Mouse (Mus musculus) MEL (cell line): ENCODE measurements at regions not wholly inside any gene's neighbourhood (a gene's known extent, or its start where the extent isn't known, plus 50 kb on each side); places are given as distances from the start of the nearest gene placed in this dataset.

Experiments used
- DNase-seq: peaks from one replicate; pipeline ENCODE4 v3.0.0; 2011; ENCODE audit warnings: low read depth, low spot score
- H3K27ac ChIP-seq: 2 replicates; pipeline ENCODE4 v1.5.1; 2012; ENCODE audit warnings: low read depth, mild to moderate bottlenecking, control low read depth, low read length, moderate library complexity; ENCODE audit not compliant: control insufficient read depth
- H3K27me3 ChIP-seq, 2 experiments: fragments of 150-350 bp in 1 of 2; sonication (generic) in 1 of 2; 2 replicates each; pipeline ENCODE4 v1.6.1; 2012; ENCODE audit warnings: low read length in 2 of 2, mild to moderate bottlenecking in 2 of 2, improper control_type of control experiment in 1 of 2, moderate library complexity in 1 of 2; ENCODE audit not compliant: insufficient read depth in 2 of 2, control insufficient read depth in 1 of 2
- H3K36me3 ChIP-seq, 2 experiments: 2 replicates each; pipeline ENCODE4 v1.6.1; 2012 to 2014; ENCODE audit warnings: low read length in 2 of 2, improper control_type of control experiment in 1 of 2, inconsistent platforms in 1 of 2, mild to moderate bottlenecking in 1 of 2; ENCODE audit not compliant: insufficient read depth in 2 of 2, control insufficient read depth in 1 of 2
- H3K4me1 ChIP-seq, 2 experiments: fragments of 150-350 bp in 1 of 2; sonication (generic) in 1 of 2; 2 replicates each; pipeline ENCODE4 v1.6.1; 2012; ENCODE audit warnings: low read length in 2 of 2, improper control_type of control experiment in 1 of 2, mild to moderate bottlenecking in 1 of 2; ENCODE audit not compliant: insufficient read depth in 2 of 2, control insufficient read depth in 1 of 2
- H3K4me3 ChIP-seq, 2 experiments: fragments of 150-350 bp in 1 of 2; sonication (generic) in 1 of 2; 2 replicates each; pipeline ENCODE4 v1.5.1; 2012; ENCODE audit warnings: low read depth in 2 of 2, low read length in 2 of 2, mild to moderate bottlenecking in 2 of 2, moderate library complexity in 2 of 2, control low read depth in 1 of 2, improper control_type of control experiment in 1 of 2; ENCODE audit not compliant: control insufficient read depth in 1 of 2, insufficient read depth in 1 of 2
- H3K79me2 ChIP-seq: 2 replicates; pipeline ENCODE4 v1.6.1; 2012; ENCODE audit warnings: mild to moderate bottlenecking, low read length, moderate library complexity; ENCODE audit not compliant: control insufficient read depth, poor library complexity, insufficient read depth
- H3K9ac ChIP-seq: 2 replicates; pipeline ENCODE4 v1.6.1; 2012; ENCODE audit warnings: low read depth, mild to moderate bottlenecking, control low read depth, low read length, moderate library complexity; ENCODE audit not compliant: control insufficient read depth, poor library complexity, severe bottlenecking
- H3K9me3 ChIP-seq: fragments of 150-350 bp; sonication (generic); replicated peaks from 2 replicates; pipeline ENCODE4 v1.6.1; 2012; ENCODE audit warnings: mild to moderate bottlenecking, low read length, improper control_type of control experiment, moderate library complexity; ENCODE audit not compliant: insufficient read depth
- CHD1 ChIP-seq: IDR thresholded peaks from 2 replicates; pipeline ENCODE4 v1.6.1; 2012; ENCODE audit warnings: low read depth, mild to moderate bottlenecking, inconsistent platforms, low read length, improper control_type of control experiment
- CHD2 ChIP-seq: IDR thresholded peaks from 2 replicates; pipeline ENCODE4 v1.6.1; 2011; ENCODE audit warnings: low read length, improper control_type of control experiment
- CTCF ChIP-seq, 3 experiments: IDR thresholded peaks in 2 of 3; conservative IDR thresholded peaks in 1 of 3; 2 replicates each; pipeline ENCODE4 v1.5.1; 2011 to 2012; ENCODE audit warnings: low read length in 3 of 3, low read depth in 2 of 3, mild to moderate bottlenecking in 2 of 3, improper control_type of control experiment in 1 of 3, inconsistent platforms in 1 of 3, mixed read lengths in 1 of 3, moderate library complexity in 1 of 3; ENCODE audit not compliant: control insufficient read depth in 1 of 3, insufficient read depth in 1 of 3, poor library complexity in 1 of 3, severe bottlenecking in 1 of 3
- ELF1 ChIP-seq: IDR thresholded peaks from 2 replicates; pipeline ENCODE4 v1.6.1; 2014; ENCODE audit warnings: low read depth, mild to moderate bottlenecking, inconsistent platforms, low read length, improper control_type of control experiment, moderate library complexity
- GABPA ChIP-seq: IDR thresholded peaks from 2 replicates; pipeline ENCODE4 v1.6.1; 2012; ENCODE audit warnings: low read depth, mild to moderate bottlenecking, inconsistent platforms, low read length, improper control_type of control experiment, moderate library complexity
- GATA1 ChIP-seq: IDR thresholded peaks from 2 replicates; pipeline ENCODE4 v1.6.1; 2011; ENCODE audit warnings: low read depth, low read length, improper control_type of control experiment
- HCFC1 ChIP-seq: IDR thresholded peaks from 2 replicates; pipeline ENCODE4 v1.6.1; 2012; ENCODE audit warnings: low read depth, mild to moderate bottlenecking, inconsistent platforms, low read length, improper control_type of control experiment, moderate library complexity
- JUND ChIP-seq: IDR thresholded peaks from 2 replicates; pipeline ENCODE4 v1.6.1; 2011; ENCODE audit warnings: low read depth, mild to moderate bottlenecking, improper control_type of control experiment, low read length
- KAT2A ChIP-seq: conservative IDR thresholded peaks from 2 replicates; pipeline ENCODE4 v1.6.1; 2012; ENCODE audit warnings: low read depth, low read length, improper control_type of control experiment, inconsistent platforms
- MEF2A ChIP-seq: IDR thresholded peaks from 2 replicates; pipeline ENCODE4 v1.6.1; 2014; ENCODE audit warnings: low read depth, mild to moderate bottlenecking, inconsistent platforms, low read length, improper control_type of control experiment; ENCODE audit not compliant: poor library complexity, insufficient replicate concordance, severe bottlenecking; ENCODE audit errors: extremely low read depth
- MXI1 ChIP-seq: IDR thresholded peaks from 2 replicates; pipeline ENCODE4 v1.6.1; 2011; ENCODE audit warnings: mild to moderate bottlenecking, low read depth, low read length, improper control_type of control experiment
- MYB ChIP-seq: IDR thresholded peaks from 2 replicates; pipeline ENCODE4 v1.6.1; 2011; ENCODE audit warnings: mild to moderate bottlenecking, low read depth, low read length, improper control_type of control experiment
- NRF1 ChIP-seq: IDR thresholded peaks from 2 replicates; pipeline ENCODE4 v1.6.1; 2014; ENCODE audit warnings: low read depth, mild to moderate bottlenecking, inconsistent platforms, low read length, improper control_type of control experiment, moderate library complexity; ENCODE audit not compliant: poor library complexity, insufficient read depth, severe bottlenecking
- POLR2A ChIP-seq, 2 experiments: IDR thresholded peaks; 2 replicates each; pipeline ENCODE4 v1.6.1; 2011 to 2012; ENCODE audit warnings: low read length in 2 of 2, mild to moderate bottlenecking in 2 of 2, control low read depth in 1 of 2, improper control_type of control experiment in 1 of 2, low read depth in 1 of 2, moderate library complexity in 1 of 2; ENCODE audit not compliant: control insufficient read depth in 1 of 2, insufficient read depth in 1 of 2, poor library complexity in 1 of 2
- POLR2AphosphoS2 ChIP-seq: IDR thresholded peaks from 2 replicates; pipeline ENCODE4 v1.6.1; 2011; ENCODE audit warnings: low read length, improper control_type of control experiment
- SIN3A ChIP-seq: IDR thresholded peaks from 2 replicates; pipeline ENCODE4 v1.6.1; 2012; ENCODE audit warnings: low read length, improper control_type of control experiment, inconsistent platforms
- SMC3 ChIP-seq: IDR thresholded peaks from 2 replicates; pipeline ENCODE4 v1.6.1; 2011; ENCODE audit warnings: low read depth, low read length, improper control_type of control experiment
- TAL1 ChIP-seq: IDR thresholded peaks from 2 replicates; pipeline ENCODE4 v1.6.1; 2012; ENCODE audit warnings: mild to moderate bottlenecking, inconsistent platforms, low read length, moderate library complexity, mixed read lengths
- USF2 ChIP-seq, 2 experiments: IDR thresholded peaks; 2 replicates each; pipeline ENCODE4 v1.6.1; 2011 to 2012; ENCODE audit warnings: improper control_type of control experiment in 2 of 2, low read length in 2 of 2, borderline replicate concordance in 1 of 2, inconsistent platforms in 1 of 2, low read depth in 1 of 2, mild to moderate bottlenecking in 1 of 2; ENCODE audit not compliant: insufficient read depth in 1 of 2
- ZMIZ1 ChIP-seq: IDR thresholded peaks from 2 replicates; pipeline ENCODE4 v1.6.1; 2012; ENCODE audit warnings: low read depth, mild to moderate bottlenecking, inconsistent platforms, low read length, improper control_type of control experiment, moderate library complexity

DNA sequence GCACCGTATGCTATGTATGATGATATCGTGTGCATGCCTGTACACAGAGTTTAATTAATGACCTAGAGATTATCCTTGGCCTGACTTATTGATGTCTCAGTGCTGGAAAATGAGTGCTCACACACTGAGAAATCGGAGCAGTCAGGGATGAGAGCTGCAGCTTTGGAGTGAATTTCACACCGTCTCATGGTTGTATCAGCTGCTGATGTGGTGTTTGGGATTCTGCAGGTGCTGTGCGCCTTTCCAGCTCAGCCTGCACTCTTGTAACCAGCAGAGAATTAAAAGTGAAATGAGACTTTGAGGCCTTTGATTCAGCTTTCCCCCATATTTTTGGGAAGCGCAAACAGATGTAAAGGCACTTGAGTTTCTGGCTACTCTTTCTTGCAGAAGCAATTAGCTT, 100.6 kb upstream of the Fam92a start:
- no peaks in the 10 kb centered on the region for H3K4me1 ChIP-seq
- TF ChIP-seq MEF2A (no peak), MYB (no peak), ELF1 (no peak), TAL1 (no peak), GATA1 (no peak), HCFC1 (no peak), MXI1 (no peak), NRF1 (no peak), POLR2AphosphoS2 (no peak), SMC3 (no peak), KAT2A (no peak), ZMIZ1 (no peak), SIN3A (no peak), POLR2A (IDR thresholded peaks at IDR 0.05; ENCODE audit: control insufficient read depth in 1 of 2, insufficient read depth in 1 of 2, low read depth in 1 of 2, low read length in 2 of 2, poor library complexity in 1 of 2) (no peak)
- no peaks in the 10 kb centered on the region for H3K79me2 ChIP-seq
- DNase-seq = no peak
- no peaks in the 10 kb centered on the region for H3K9me3 ChIP-seq
- no peak overlapping the region for H3K27ac ChIP-seq
- H3K9ac ChIP-seq = no peak overlapping the region
- no peak overlapping the region for H3K4me3 ChIP-seq
- H3K27me3 ChIP-seq = no peaks in the 10 kb centered on the region
- no peaks in the 10 kb centered on the region for H3K36me3 ChIP-seq

- DNase-seq = no peak
- H3K27ac ChIP-seq = no peak overlapping the region
- TF ChIP-seq CHD1 (no peak), USF2 (IDR thresholded peaks at IDR 0.05; ENCODE audit: borderline replicate concordance in 1 of 2, insufficient read depth in 1 of 2, low read depth in 1 of 2, low read length in 2 of 2) (no peak), MYB (no peak), GABPA (no peak), CHD2 (no peak), JUND (no peak), CTCF (IDR thresholded peaks at IDR 0.05 in 2 of 3, conservative IDR thresholded peaks at IDR 0.05 in 1 of 3; ENCODE audit: control insufficient read depth in 1 of 3, insufficient read depth in 1 of 3, low read depth in 2 of 3, low read length in 3 of 3, poor library complexity in 1 of 3, severe bottlenecking in 1 of 3) (no peak)
- TF ChIP-seq, all 39 proteins: peak for 0
- Histone ChIP-seq H3K9me3 (no peaks in the 10 kb centered on the region), H3K4me1 (no peaks in the 10 kb centered on the region), H3K79me2 (no peaks in the 10 kb centered on the region), H3K27me3 (no peaks in the 10 kb centered on the region), H3K36me3 (no peaks in the 10 kb centered on the region), H3K4me3 (no peak overlapping the region), H3K9ac (no peak overlapping the region)
Measured at GRCm38 (mm10) chr4:12263746-12264145, 91.9 kb upstream of the Fam92a start.
